Mouse (Mus musculus): ENCODE measurements around the gene Aif1. TPM values are rescaled to one million over a fixed set of nuclear protein-coding genes. Genes with fewer than 3 reads are reported as not detected.
A peak's percentile ranks its signal among the peaks of the same experiment; 100 is the strongest.

Aif1 gene
- total RNA-seq, 2 experiments from 2014 or later = 9.4 to 13.0 TPM

GRCm38 (mm10) chr17:35195631-35196320, 19.9 kb upstream of the Aif1 start:
- DNase-seq (ENCODE audit: low spot score in 2 of 2) = peak; percentile 50 to 70

GRCm38 (mm10) chr17:35194844-35195630, 19.2 kb upstream of the Aif1 start:
- DNase-seq (ENCODE audit: low spot score in 2 of 2) = no peak

GRCm38 (mm10) chr17:35193881-35194843, 18.3 kb upstream of the Aif1 start, which contains the start of gene Ltb:
Ltb (plus strand) TSS chr17:35194439.
- DNase-seq (ENCODE audit: low spot score in 2 of 2) = no peak

GRCm38 (mm10) chr17:35192924-35193323, 17.1 kb upstream of the Aif1 start:
- DNase-seq (ENCODE audit: low spot score in 2 of 2) = no peak

- no peak for DNase-seq (ENCODE audit: low spot score in 2 of 2)
These were observed 15.9 kb upstream of the Aif1 start for GRCm38 (mm10) chr17:35191723-35192122.

GRCm38 (mm10) chr17:35190096-35190495, 14.2 kb upstream of the Aif1 start:
- DNase-seq (ENCODE audit: low spot score in 2 of 2) = no peak

GRCm38 (mm10) chr17:35189186-35189585, 13.3 kb upstream of the Aif1 start:
- no peak for DNase-seq (ENCODE audit: low spot score in 2 of 2)

GRCm38 (mm10) chr17:35187959-35188610, 12.2 kb upstream of the Aif1 start, which contains the start of gene Lst1:
Lst1 (minus strand) TSS chr17:35188439.
- DNase-seq (ENCODE audit: low spot score in 2 of 2) = no peak

- DNase-seq (ENCODE audit: low spot score in 2 of 2) = no peak
These were observed 11.5 kb upstream of the Aif1 start for GRCm38 (mm10) chr17:35187345-35187744.

- no peak for DNase-seq (ENCODE audit: low spot score in 2 of 2)
These were observed 10.8 kb upstream of the Aif1 start for GRCm38 (mm10) chr17:35186681-35187080.

- peak in 1 of 2 experiments; percentile 54 for DNase-seq (ENCODE audit: low spot score in 2 of 2)
These were observed 10.1 kb upstream of the Aif1 start for GRCm38 (mm10) chr17:35185639-35186611.

- no peak for DNase-seq (ENCODE audit: low spot score in 2 of 2)
These were observed 4.2 kb upstream of the Aif1 start for GRCm38 (mm10) chr17:35180093-35180492.

- DNase-seq (ENCODE audit: low spot score in 2 of 2) = peak in 1 of 2 experiments; percentile 70
These were observed 2.7 kb upstream of the Aif1 start for GRCm38 (mm10) chr17:35178528-35178927.

- no peak for DNase-seq (ENCODE audit: low spot score in 2 of 2)
These were observed 486 bp downstream of the Aif1 start for GRCm38 (mm10) chr17:35175382-35175781.

- no peak for DNase-seq (ENCODE audit: low spot score in 2 of 2)
These were observed 1.5 kb downstream of the Aif1 start for GRCm38 (mm10) chr17:35174201-35174977.

GRCm38 (mm10) chr17:35173329-35173728, 2.5 kb downstream of the Aif1 start:
- no peak for DNase-seq (ENCODE audit: low spot score in 2 of 2)

- DNase-seq (ENCODE audit: low spot score in 2 of 2) = no peak
These were observed 3.2 kb downstream of the Aif1 start for GRCm38 (mm10) chr17:35172445-35173234.

Measured in layer of hippocampus, adult 18-20 months (tissue).